Mouse (Mus musculus): Measurements from ENCODE around the gene Larp1. TPM values are rescaled to one million over a fixed set of nuclear protein-coding genes. Genes with fewer than 3 reads are reported as not detected.

Gene Larp1
- polyA plus RNA-seq (2012; rRNA removed), result 43.3 and 46.6 TPM in 2 replicates

DNA sequence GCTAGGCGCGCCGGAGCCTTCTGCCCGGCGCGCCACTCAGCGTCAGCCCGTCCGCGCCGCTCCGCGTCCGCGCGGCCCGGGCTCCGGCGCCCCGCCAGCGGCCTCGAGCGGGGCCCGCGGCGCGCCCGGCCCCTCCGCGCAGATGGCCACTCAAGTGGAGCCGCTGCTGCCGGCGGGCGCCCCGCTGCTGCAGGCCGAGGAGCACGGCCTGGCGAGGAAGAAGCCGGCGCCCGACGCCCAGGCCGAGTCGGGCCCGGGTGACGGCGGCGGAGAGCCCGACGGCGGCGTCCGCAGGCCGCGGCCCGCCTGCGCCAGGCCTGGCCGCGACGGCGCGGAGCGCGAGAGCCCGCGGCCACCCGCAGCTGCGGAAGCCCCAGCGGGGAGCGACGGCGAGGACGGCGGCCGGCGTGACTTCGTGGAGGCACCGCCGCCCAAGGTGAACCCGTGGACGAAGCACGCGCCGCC is at the start of gene Larp1:
Gene Larp1, plus strand, starts transcription at position 14 of the 465 bp plus-strand sequence.

GRCm38 (mm10) chr11:58093021-58093528 is 84.2 kb downstream of the Larp1 start, which contains the start of gene Gm12248:
Gene Gm12248, minus strand, starts transcription at chr11:58093134.

GRCm38 (mm10) chr11:58103697-58104306 is 94.9 kb downstream of the Larp1 start, which contains the start of gene Cnot8:
Gene Cnot8, plus strand, starts transcription at chr11:58104153.

Other genes starting within 250 kb of the Larp1 start
- gene Sap30l, start 207.4 kb upstream of the Larp1 start, polyA plus RNA-seq (2012; rRNA removed), result 26.8 and 26.9 TPM in 2 replicates
- gene Hand1, start 176.2 kb upstream of the Larp1 start, polyA plus RNA-seq (2012; rRNA removed), result 0.79 TPM in 1 of 2 replicates, not detected in the other
- gene Gm12248, start 84.1 kb downstream of the Larp1 start, polyA plus RNA-seq (2012; rRNA removed), result not detected in 2 replicates
- gene Cnot8, start 95.1 kb downstream of the Larp1 start, polyA plus RNA-seq (2012; rRNA removed), result 112 TPM in 2 replicates
- gene Gemin5, start 159.5 kb downstream of the Larp1 start, polyA plus RNA-seq (2012; rRNA removed), result 11.4 and 11.6 TPM in 2 replicates
- 67.6 and 75.1 TPM in 2 replicates for gene Mrpl22, start 162.6 kb downstream of the Larp1 start, polyA plus RNA-seq (2012; rRNA removed)
- gene Igtp, start 190.5 kb downstream of the Larp1 start, polyA plus RNA-seq (2012; rRNA removed), result 2.1 and 2.8 TPM in 2 replicates
- 1.6 and 2.5 TPM in 2 replicates for gene Irgm2, start 190.6 kb downstream of the Larp1 start, polyA plus RNA-seq (2012; rRNA removed)

All from central nervous system, embryonic 18 days (tissue).